Mouse (Mus musculus): ENCODE data around the gene Tmod3. TPM values are rescaled to one million over a fixed set of nuclear protein-coding genes. Genes with fewer than 3 reads are reported as not detected.
"Not testable (repeated sequence)": the region's sequence is repeated elsewhere in the genome, so short reads cannot be mapped to it uniquely, and the experiment has no call there.

Gene Tmod3
- total RNA-seq, 2 experiments from 2014 or later = 51.0 to 64.7 TPM

DNA sequence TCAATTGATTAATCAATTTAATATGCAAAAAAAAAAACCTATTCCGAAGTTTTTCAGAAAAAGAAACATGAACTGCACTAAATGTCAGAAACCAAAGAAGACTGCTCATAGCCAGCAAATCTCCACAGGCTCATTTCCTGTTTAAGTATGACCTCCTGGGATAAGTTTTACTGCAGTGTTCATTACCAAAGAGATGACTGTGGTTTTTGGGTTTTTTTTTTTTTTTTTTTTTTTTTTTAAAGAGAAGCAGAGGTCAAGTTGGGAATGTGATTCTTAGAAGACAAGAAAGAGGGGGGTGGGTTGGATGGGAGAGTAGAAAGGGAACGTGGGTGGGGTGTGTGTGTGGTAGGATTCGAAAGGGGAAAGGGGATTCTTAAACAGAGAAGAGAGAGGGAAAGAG, 1.1 kb downstream of the Tmod3 start:
- no peak for DNase-seq

DNA sequence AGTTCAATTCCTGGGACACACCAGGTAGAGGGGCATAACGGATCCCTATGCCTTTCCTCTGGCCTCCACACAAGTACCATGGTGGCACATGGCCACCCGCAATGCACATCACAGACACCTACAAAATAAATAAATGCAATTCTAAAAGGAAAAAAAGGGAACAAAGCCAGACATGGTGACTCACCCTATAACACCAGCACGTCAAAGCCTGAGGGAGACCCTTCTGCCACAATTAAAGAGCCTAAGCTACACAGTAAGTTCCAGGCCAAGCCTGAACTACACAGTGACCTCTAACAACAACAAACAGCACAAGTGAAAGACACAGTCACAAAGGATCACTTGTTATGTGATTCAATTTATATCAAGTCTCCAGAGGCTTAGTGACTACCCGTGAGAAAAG, 5.7 kb downstream of the Tmod3 start:
- no peak for DNase-seq

GRCm38 (mm10) chr9:75551342-75551741, 8.1 kb downstream of the Tmod3 start:
- no peak for DNase-seq

- DNase-seq = peak; percentile 66 to 76
Measured at GRCm38 (mm10) chr9:75549010-75549409, 10.4 kb downstream of the Tmod3 start.

GRCm38 (mm10) chr9:75546885-75547553, 12.4 kb downstream of the Tmod3 start:
- peak; percentile 98 for DNase-seq

- no peak for DNase-seq
Measured at GRCm38 (mm10) chr9:75545514-75545913, 13.9 kb downstream of the Tmod3 start.

DNA sequence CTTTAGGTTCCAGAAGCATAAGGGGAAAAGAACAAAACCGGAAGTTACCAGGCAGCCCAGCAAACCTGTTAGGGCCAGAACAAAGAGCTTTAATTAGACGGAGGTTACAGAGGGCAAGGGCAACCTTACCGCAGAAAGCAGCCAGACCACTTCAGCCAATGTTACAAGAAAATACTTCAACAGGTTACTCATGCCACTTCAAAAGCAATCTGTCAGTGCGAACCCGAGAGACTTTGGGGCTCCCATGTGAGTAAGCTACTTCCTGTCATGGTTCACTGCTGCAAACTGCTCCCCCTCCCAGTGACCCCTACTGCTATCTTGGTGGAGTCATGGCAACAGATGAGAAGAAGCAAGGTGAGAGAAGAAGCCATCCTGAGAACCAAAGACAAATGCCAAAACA, 18.0 kb downstream of the Tmod3 start:
- DNase-seq = peak in 1 of 2 experiments; percentile 31

DNA sequence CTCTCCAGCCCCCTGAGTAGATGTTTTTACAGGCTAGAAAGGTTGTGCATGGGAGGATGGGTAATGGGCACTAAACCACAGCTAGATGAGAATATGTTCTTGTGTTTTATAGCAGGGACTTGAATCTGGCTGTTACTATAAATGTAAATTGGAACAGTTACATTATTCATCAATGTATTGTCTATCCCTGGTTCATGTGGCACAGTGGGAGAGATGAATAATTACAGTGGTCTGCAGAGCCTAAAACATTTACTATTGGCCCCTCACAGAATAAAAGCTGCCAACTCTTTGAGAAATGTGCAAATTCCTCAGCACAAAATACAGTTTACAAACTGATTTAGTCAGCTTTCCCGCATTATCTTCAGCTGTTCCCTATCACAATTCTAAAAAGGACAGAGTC, 23.0 kb downstream of the Tmod3 start:
- no peak for DNase-seq

DNA sequence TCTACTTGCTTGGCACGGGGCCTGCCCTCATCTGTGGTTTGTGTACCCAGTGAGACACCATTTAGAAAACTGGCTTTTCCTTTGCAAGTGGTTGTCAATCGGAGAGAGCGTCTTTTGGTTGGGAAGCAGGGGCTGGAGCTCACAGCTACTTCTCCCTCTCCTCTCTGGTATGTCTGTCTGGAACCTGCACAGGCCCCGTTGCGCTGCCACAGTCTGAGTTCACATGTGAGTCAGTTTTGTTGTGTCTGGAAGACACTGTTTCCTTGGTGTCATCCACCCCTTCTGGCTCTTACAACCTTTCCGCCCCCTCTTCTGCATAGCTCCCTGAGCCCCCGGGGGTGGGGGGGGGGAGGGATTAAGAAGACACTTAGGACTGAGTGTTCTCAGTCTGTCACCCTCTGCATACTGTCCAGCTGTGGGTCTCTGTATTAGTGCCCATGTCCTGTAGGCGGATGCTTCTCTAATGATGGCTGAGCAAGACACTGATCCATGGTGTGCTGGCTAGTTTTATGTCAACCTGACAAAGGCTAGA, 25.0 kb downstream of the Tmod3 start:
- no peak for DNase-seq

GRCm38 (mm10) chr9:75532989-75533388, 26.5 kb downstream of the Tmod3 start:
- not testable (repeated sequence) for DNase-seq

DNA sequence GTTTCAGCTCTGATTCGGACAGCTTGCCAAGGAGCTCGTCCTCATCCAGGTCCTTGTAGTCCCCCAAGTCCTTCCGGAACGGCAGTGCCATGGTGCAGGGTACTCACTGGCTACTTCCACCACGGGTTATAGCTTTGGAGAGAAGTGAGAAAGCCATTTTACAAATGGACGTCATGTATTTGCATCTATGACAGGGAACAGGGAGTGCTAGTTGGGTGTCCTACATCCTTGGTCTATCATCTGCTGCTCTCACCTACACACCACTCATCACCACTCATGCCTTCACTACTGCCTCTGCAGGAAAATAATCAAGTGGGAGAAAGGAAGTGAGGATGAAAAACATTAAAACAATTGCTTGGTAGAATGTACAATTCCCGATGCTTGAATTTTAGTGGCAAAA, 27.0 kb downstream of the Tmod3 start:
- DNase-seq = no peak

DNA sequence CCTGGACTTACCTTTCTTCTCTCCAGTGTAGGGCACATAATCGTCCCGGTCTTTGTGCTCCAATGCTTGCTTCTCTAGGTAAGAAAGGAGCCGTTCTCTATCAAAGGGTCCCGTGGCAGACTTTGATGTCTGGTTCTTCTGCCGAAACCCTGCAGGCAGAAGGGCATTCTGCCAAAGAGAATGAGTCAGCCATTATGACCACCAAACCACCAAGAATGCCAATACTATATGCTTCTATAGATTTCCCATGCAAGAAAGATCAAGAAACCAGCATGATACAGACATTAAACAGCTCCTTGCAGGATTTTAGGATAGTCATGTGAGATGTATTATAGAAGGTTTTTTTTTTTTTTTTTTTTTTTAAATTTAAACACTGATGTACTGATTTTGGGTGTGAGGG, 30.1 kb downstream of the Tmod3 start:
- DNase-seq = no peak

- DNase-seq = no peak
Measured at GRCm38 (mm10) chr9:75528096-75528495, 31.4 kb downstream of the Tmod3 start.

- peak; percentile 75 to 87 for DNase-seq
Measured at GRCm38 (mm10) chr9:75527368-75528059, 31.9 kb downstream of the Tmod3 start.

GRCm38 (mm10) chr9:75523646-75524045, 35.8 kb downstream of the Tmod3 start:
- DNase-seq = peak; percentile 56 to 80

DNA sequence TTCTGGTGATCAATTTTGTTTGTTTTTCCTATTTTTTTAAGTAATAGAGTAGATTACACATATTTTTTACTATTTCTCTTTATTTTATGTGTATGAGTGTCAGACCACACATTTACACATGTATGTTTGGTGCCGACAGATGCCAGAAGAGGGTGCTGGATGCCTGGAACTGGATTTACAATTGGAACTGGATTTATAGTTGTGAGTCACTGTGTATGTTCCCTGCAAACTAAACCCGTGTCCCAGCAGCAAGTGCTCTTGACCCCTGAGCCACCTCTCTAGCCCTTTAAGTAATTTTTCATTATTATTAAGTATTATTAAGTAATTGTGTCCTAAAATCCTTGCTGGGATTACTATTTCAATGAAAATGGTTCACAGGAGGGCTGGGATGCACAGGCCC, 37.2 kb downstream of the Tmod3 start:
- no peak for DNase-seq

GRCm38 (mm10) chr9:75521788-75522187, 37.7 kb downstream of the Tmod3 start:
- peak; percentile 71 to 72 for DNase-seq

DNA sequence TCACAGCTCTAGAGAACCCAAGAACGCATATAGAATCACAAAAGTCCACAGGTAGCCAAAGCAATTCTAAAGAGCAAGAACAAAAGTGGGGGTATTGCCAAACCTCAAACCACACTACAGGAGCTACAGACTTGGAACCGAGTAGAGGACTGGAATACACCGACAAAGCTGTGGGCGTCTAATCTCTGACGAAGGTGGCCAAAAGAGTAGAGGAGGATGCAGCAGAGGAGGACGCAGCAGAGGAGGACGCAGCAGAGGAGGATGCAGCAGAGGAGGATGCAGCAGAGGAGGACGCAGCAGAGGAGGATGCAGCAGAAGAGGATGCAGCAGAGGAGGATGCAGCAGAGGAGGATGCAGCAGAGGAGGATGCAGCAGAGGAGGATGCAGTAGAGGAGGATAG, 38.5 kb downstream of the Tmod3 start:
- DNase-seq = no peak

DNA sequence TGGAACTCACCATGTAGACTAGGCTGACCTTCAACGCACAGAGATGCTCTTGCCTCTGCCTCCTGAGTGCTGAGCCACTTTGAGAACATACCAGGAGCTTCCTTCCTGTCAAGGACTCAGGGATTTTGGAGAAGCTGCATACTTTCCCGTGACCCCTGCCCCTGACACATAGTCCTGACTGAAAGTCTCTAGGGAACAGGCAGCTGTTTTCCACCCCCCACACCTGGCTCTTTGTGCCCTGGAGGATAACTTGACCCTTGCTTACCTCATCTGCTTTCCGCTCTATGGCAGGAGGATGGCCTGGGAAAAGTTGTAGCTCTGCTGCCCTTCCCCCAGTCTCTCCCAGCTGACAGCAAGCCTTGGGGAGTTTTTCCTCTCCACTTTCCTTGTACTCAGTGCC, 41.7 kb downstream of the Tmod3 start:
- DNase-seq = no peak

DNA sequence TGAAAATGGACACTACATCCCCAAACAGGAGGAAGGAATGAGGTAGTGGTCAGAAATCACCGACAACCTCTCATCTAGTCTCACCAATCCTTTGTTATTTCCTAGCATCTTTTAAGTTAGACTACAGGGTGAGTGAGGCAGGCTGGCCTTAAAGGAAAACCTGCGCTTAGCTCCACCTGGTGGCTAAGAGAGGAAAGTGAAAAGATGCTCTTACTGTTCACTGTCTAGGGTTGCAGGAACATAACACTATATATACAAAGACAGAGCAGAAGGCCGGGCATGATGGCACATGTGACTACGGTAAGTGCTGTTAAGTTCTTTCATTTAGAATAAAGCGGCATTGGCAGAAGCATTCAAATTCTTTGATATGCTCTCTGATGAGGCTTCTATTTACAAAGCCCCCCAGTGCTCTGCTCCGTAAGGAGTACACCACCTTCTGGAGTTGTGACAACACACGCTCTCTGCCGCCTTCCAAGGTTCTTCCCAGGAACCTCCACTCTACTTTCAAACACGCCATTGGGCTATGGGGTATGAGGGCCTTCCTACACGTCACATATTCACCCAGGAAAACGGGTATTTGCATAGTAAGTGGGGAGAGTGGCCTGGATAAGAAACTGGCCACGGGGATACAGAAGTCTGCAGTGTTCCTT, 43.9 kb downstream of the Tmod3 start:
- peak; percentile 41 to 59 for DNase-seq

- no peak for DNase-seq
Measured at GRCm38 (mm10) chr9:75511236-75511939, 48.1 kb downstream of the Tmod3 start.

GRCm38 (mm10) chr9:75504311-75504710, 55.1 kb downstream of the Tmod3 start:
- no peak for DNase-seq

GRCm38 (mm10) chr9:75498571-75498970, 60.9 kb downstream of the Tmod3 start:
- DNase-seq = no peak
